Mouse (Mus musculus) frontal cortex, postnatal 10 days (tissue): ENCODE measurements around the gene Fer.

ENCODE experiments used
- DNase-seq, 2 experiments: peaks; one replicate each; pipeline ENCODE4 v3.0.0; 2022; ENCODE audit warnings: low spot score in 2 of 2, mixed read lengths in 1 of 2

Gene Fer

GRCm38 (mm10) chr17:64140063-64140850, 277.4 kb downstream of the Fer start:
- no peak for DNase-seq

GRCm38 (mm10) chr17:64141856-64142255, 279.0 kb downstream of the Fer start:
- no peak for DNase-seq

GRCm38 (mm10) chr17:64146409-64146808, 283.5 kb downstream of the Fer start:
- no peak for DNase-seq

- DNase-seq = no peak
Observed at GRCm38 (mm10) chr17:64150717-64151116, 287.9 kb downstream of the Fer start.

GRCm38 (mm10) chr17:64167731-64168130, 304.9 kb downstream of the Fer start:
- no peak for DNase-seq

- DNase-seq = no peak
Observed at GRCm38 (mm10) chr17:64170019-64170418, 307.2 kb downstream of the Fer start.

GRCm38 (mm10) chr17:64172474-64172873, 309.6 kb downstream of the Fer start:
- no peak for DNase-seq

GRCm38 (mm10) chr17:64180546-64180945, 317.7 kb downstream of the Fer start:
- no peak for DNase-seq

- DNase-seq = no peak
Observed at GRCm38 (mm10) chr17:64181291-64181690, 318.4 kb downstream of the Fer start.

GRCm38 (mm10) chr17:64182599-64182998, 319.7 kb downstream of the Fer start:
- no peak for DNase-seq

GRCm38 (mm10) chr17:64183196-64183595, 320.3 kb downstream of the Fer start:
- no peak for DNase-seq
